Comparison of ENCODE assay signal across 9 mouse cellular contexts in genomic region chr13:98726494-98726893, GRCm38 (mm10). TPM values are rescaled to one million over a fixed set of nuclear protein-coding genes. Genes with fewer than 3 reads are reported as not detected.
A peak's percentile ranks its signal among the peaks of the same experiment; 100 is the strongest.
DNase-seq lines count a peak whose midpoint lies in the region; ATAC-seq and TF ChIP-seq lines count a peak whose summit lies in the region.
"Had no signal": no experiment of that assay in that cellular context is flagged by ENCODE, and none has a peak within 500 bp of the region (broad histone marks: within the 10 kb centered on the region; RNA-seq: fewer than 3 reads in every experiment).

No protein-coding gene starts in this region.

- H3K36me3 ChIP-seq in liver, postnatal 0 days (replicated peaks; ENCODE audit: insufficient read depth, low read length) = peaks cover 71% of the 10 kb centered on the region

- TF ChIP-seq POLR2A in lung, adult 2 months (IDR thresholded peaks at IDR 0.05; ENCODE audit: borderline replicate concordance, extremely low read depth, low read depth, low read length) = no peak

- no peak overlapping the region for H3K27ac ChIP-seq in gastrocnemius, adult 2 months
- no peak overlapping the region for H3K27ac ChIP-seq in liver, postnatal 0 days (ENCODE audit: low read depth)
- H3K27ac ChIP-seq: liver, embryonic 13.5 days had no signal

- no peaks in the 10 kb centered on the region for H3K27me3 ChIP-seq in liver, postnatal 0 days (ENCODE audit: insufficient read depth, low read length)
- H3K27me3 ChIP-seq: liver, embryonic 13.5 days had no signal

- ATAC-seq in liver, postnatal 0 days = 0 out of 2 replicates have a peak, but pooled peaks have one; percentile 45
- no peak for ATAC-seq in activated CD4-positive, CD25-positive, alpha-beta regulatory T cell, adult 4 months

- intact Hi-C loops in gastrocnemius, adult 2 months (cut with DNase I) = no loop called here
- intact Hi-C loops in gastrocnemius, postnatal 14 days (cut with DNase I; ENCODE audit: low total_unique reads) = no loop called here

- no peaks in the 10 kb centered on the region for H3K9me3 ChIP-seq in liver, postnatal 0 days (ENCODE audit: low read length)
- H3K9me3 ChIP-seq: liver, embryonic 13.5 days had no signal

- H3K4me3 ChIP-seq in gastrocnemius, adult 2 months = no peak overlapping the region
- H3K4me3 ChIP-seq in lung, adult 2 months (replicated peaks; ENCODE audit: extremely low read depth, low read depth, low read length) = no peak overlapping the region
- H3K4me3 ChIP-seq in liver, postnatal 0 days (ENCODE audit: low read depth, low read length) = no peak overlapping the region
- H3K4me3 ChIP-seq: liver, embryonic 13.5 days had no signal

- no peak for TF ChIP-seq EP300 in liver, postnatal 0 days (IDR thresholded peaks at IDR 0.05; ENCODE audit: low read depth)

- WGBS in lung, adult 2 months = 58% methylated on average over 4 of the region's 4 CpGs
- 57% methylated on average over 4 of the region's 4 CpGs for WGBS in liver, postnatal 0 days (ENCODE audit: insufficient replicate concordance)

- no peak overlapping the region for H3K4me2 ChIP-seq in liver, postnatal 0 days (ENCODE audit: low read depth, low read length)
- H3K4me2 ChIP-seq: liver, embryonic 13.5 days had no signal

- DNase-seq in gastrocnemius, adult 2 months = no peak
- no peak for DNase-seq in gastrocnemius, postnatal 14 days
- peak; percentile 23 for DNase-seq in lung, postnatal 10 days
- DNase-seq in lung, adult 2 months = no peak
- DNase-seq in R1 (ENCODE audit: low read depth, low spot score) = peak; percentile 66
- no peak for DNase-seq in liver, postnatal 0 days
- DNase-seq in left cerebral cortex, adult 18-20 months (ENCODE audit: low spot score in 2 of 2) = no peak
- DNase-seq: liver, embryonic 13.5 days had no signal

- H3K9ac ChIP-seq in liver, postnatal 0 days (replicated peaks) = no peak overlapping the region
- H3K9ac ChIP-seq: liver, embryonic 13.5 days had no signal

- no peaks in the 10 kb centered on the region for H3K4me1 ChIP-seq in lung, adult 2 months (ENCODE audit: control insufficient read depth, insufficient read depth, low read length)
- no peaks in the 10 kb centered on the region for H3K4me1 ChIP-seq in liver, postnatal 0 days (ENCODE audit: insufficient read depth)

- peak; percentile 71 for TF ChIP-seq CTCF in gastrocnemius, adult 2 months (IDR thresholded peaks at IDR 0.05)
- no peak; the same call in 1 of the 2 replicates for TF ChIP-seq CTCF in lung, adult 2 months (IDR thresholded peaks at IDR 0.05; ENCODE audit: insufficient read depth, low read length)
- peak; percentile 70 for TF ChIP-seq CTCF in liver, postnatal 0 days (IDR thresholded peaks at IDR 0.05; ENCODE audit: low read depth)

RNA-seq across cellular contexts. Expression of gene Tmem171, which starts 31.9 kb away (rescaled TPM):
- total RNA-seq in gastrocnemius, adult 2 months (2021) = 1 to 10 TPM in 1 of 2 experiments, under 1 TPM in 1; 0.64 to 3.1 TPM
- under 1 TPM; 0.41 to 0.58 TPM for total RNA-seq in gastrocnemius, postnatal 14 days (2021)
- polyA plus RNA-seq in lung, adult 2 months (2012; rRNA removed) = 3.6 and 6.6 TPM in 2 replicates
- 0.33 and 0.35 TPM in 2 replicates for polyA plus RNA-seq in liver, postnatal 0 days (2015; fragmentation: Nextera tagmentation; extraction: Ambion mirVana)
- under 1 TPM in 1 of 2 experiments, not detected in 1; 0.38 TPM for polyA plus RNA-seq in activated CD4-positive, CD25-positive, alpha-beta regulatory T cell, adult 4 months (2017; shearing (Covaris generic))
- under 1 TPM in 1 of 2 experiments, not detected in 1; 0.35 TPM for total RNA-seq in left cerebral cortex, adult 18-20 months (2021)
- polyA plus RNA-seq: liver, embryonic 13.5 days had no signal

Comparison
In these comparisons a context has a peak if more than half of its experiments do, and no peak if none do; other contexts are left out.
1. DNase-seq: peak in lung, postnatal 10 days (single experiment) and R1 (single experiment); none in gastrocnemius, adult 2 months (single experiment), gastrocnemius, postnatal 14 days (single experiment), lung, adult 2 months (single experiment), liver, postnatal 0 days (single experiment) and left cerebral cortex, adult 18-20 months (0 of 2).